Comparison of ENCODE assay signal across 8 mouse cellular contexts in the genomic region with DNA sequence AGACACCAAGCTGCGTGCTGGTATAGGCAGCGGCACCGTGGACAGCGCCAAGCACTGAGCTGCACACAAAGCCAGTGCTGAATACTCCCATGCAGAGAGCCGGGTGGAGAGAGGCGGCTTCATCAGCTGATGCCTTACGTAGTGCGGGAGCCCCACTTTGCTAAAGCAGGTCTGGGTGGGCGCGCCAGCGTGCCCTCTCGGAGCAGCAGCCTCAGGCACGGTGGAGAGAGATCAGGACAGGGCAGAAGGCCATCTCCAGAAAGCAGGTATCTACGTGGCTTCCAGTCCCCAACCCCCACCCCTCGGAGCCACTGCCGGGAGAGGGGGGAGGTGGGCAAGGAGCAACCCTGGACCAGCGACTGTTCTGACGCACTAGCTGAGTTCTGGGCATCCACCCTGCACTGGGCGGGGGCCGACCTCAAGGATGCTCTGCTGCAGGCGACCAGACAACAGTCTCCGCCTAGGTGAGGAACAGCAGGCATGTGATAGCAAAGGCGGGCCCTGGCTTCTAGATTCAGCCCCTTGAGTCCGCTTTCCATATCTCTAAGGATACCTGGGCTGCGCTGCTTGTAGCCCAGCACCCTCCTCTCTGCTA. TPM values are rescaled to one million over a fixed set of nuclear protein-coding genes. Genes with fewer than 3 reads are reported as not detected.
DNase-seq lines count a peak whose midpoint lies in the region; ATAC-seq and TF ChIP-seq lines count a peak whose summit lies in the region.

TSS of gene Htr5a (plus strand) at position 449 of the 595 bp plus-strand sequence.

- no peak within 1 kb of the TSS for H3K9ac ChIP-seq in heart, embryonic 11.5 days (ENCODE audit: low read depth, low read length)
- peak within 1 kb of the TSS; percentile 62 for H3K9ac ChIP-seq in forebrain, postnatal 0 days
- no peak within 1 kb of the TSS for H3K9ac ChIP-seq in stomach, embryonic 15.5 days

- no peak within 1 kb of the TSS for H3K27ac ChIP-seq in heart, embryonic 11.5 days (ENCODE audit: low read depth, low read length)
- H3K27ac ChIP-seq in cerebellum, adult 2 months (ENCODE audit: insufficient read depth, low read length), result no peak within 1 kb of the TSS
- H3K27ac ChIP-seq in forebrain, postnatal 0 days (ENCODE audit: low read depth, low read length), result no peak within 1 kb of the TSS
- no peak within 1 kb of the TSS for H3K27ac ChIP-seq in stomach, embryonic 15.5 days

- H3K36me3 ChIP-seq in heart, embryonic 11.5 days (ENCODE audit: control insufficient read depth, insufficient read depth, low read length), result no peaks in the 10 kb centered on the region
- no peaks in the 10 kb centered on the region for H3K36me3 ChIP-seq in forebrain, postnatal 0 days (ENCODE audit: insufficient read depth)
- H3K36me3 ChIP-seq in stomach, embryonic 15.5 days, result no peaks in the 10 kb centered on the region

- peaks cover 27% of the 10 kb centered on the region for H3K27me3 ChIP-seq in heart, embryonic 11.5 days (ENCODE audit: control insufficient read depth, insufficient read depth, low read length)
- H3K27me3 ChIP-seq in cerebellum, adult 2 months (ENCODE audit: control insufficient read depth, insufficient read depth, low read length), result no peaks in the 10 kb centered on the region
- H3K27me3 ChIP-seq in forebrain, postnatal 0 days (ENCODE audit: insufficient read depth, low read length), result no peaks in the 10 kb centered on the region
- peaks cover 21% of the 10 kb centered on the region for H3K27me3 ChIP-seq in stomach, embryonic 15.5 days (replicated peaks)

- peak within 1 kb of the TSS; percentile 21 for H3K4me3 ChIP-seq in heart, embryonic 11.5 days (ENCODE audit: low read depth, low read length)
- H3K4me3 ChIP-seq in cerebellum, adult 2 months (replicated peaks; ENCODE audit: insufficient read depth, low read depth, low read length), result peak within 1 kb of the TSS; percentile 50
- H3K4me3 ChIP-seq in forebrain, postnatal 0 days (ENCODE audit: low read depth, low read length), result peak within 1 kb of the TSS; percentile 50
- no peak within 1 kb of the TSS for H3K4me3 ChIP-seq in stomach, embryonic 15.5 days (replicated peaks)

- 8% methylated on average over 25 of the region's 25 CpGs for WGBS in heart, embryonic 11.5 days (ENCODE audit: insufficient replicate concordance)
- WGBS in cerebellum, adult 2 months, result 4% methylated on average over 25 of the region's 25 CpGs
- WGBS in forebrain, postnatal 0 days, result 7% methylated on average over 25 of the region's 25 CpGs
- 7% methylated on average over 25 of the region's 25 CpGs for WGBS in stomach, embryonic 15.5 days

- DNase-seq in heart, adult 18-20 months, result no peak
- peak; percentile 32 to 53 for DNase-seq in cerebellum, adult 2 months
- peak; percentile 67 for DNase-seq in forebrain, postnatal 0 days
- peak; percentile 65 for DNase-seq in kidney, postnatal 10 days
- DNase-seq in lung, postnatal 4 days, result peak; percentile 10 to 24
- DNase-seq in thymus, postnatal 4 days, result no peak

- H3K4me2 ChIP-seq in heart, embryonic 11.5 days, result peak within 1 kb of the TSS; percentile 46
- H3K4me2 ChIP-seq in forebrain, postnatal 0 days (ENCODE audit: low read depth), result peak within 1 kb of the TSS; percentile 76
- H3K4me2 ChIP-seq in stomach, embryonic 15.5 days, result peak within 1 kb of the TSS; percentile 37; the same call in 1 of the 2 replicates

- no peaks in the 10 kb centered on the region for H3K9me3 ChIP-seq in heart, embryonic 11.5 days (replicated peaks; ENCODE audit: control insufficient read depth, low read length)
- no peaks in the 10 kb centered on the region for H3K9me3 ChIP-seq in forebrain, postnatal 0 days (ENCODE audit: low read length)
- H3K9me3 ChIP-seq in stomach, embryonic 15.5 days, result no peaks in the 10 kb centered on the region

- H3K4me1 ChIP-seq in heart, embryonic 11.5 days (ENCODE audit: control insufficient read depth, insufficient read depth, low read length), result no peaks in the 10 kb centered on the region
- H3K4me1 ChIP-seq in cerebellum, adult 2 months (ENCODE audit: control insufficient read depth, insufficient read depth, low read length), result no peaks in the 10 kb centered on the region; the same call in 1 of the 2 replicates
- H3K4me1 ChIP-seq in forebrain, postnatal 0 days (ENCODE audit: insufficient read depth), result peaks cover 11% of the 10 kb centered on the region; the same call in 1 of the 2 replicates
- no peaks in the 10 kb centered on the region for H3K4me1 ChIP-seq in stomach, embryonic 15.5 days

- no peak for TF ChIP-seq POLR2A in cerebellum, adult 2 months (IDR thresholded peaks at IDR 0.05; ENCODE audit: borderline replicate concordance, insufficient read depth, low read length)

- TF ChIP-seq CTCF in cerebellum, adult 2 months (IDR thresholded peaks at IDR 0.05; ENCODE audit: borderline replicate concordance, insufficient read depth, low read depth, low read length), result no peak
- no peak for TF ChIP-seq CTCF in forebrain, postnatal 0 days (IDR thresholded peaks at IDR 0.05; ENCODE audit: low read depth)

- ATAC-seq in heart, embryonic 11.5 days (replicated peaks; ENCODE audit: insufficient number of reproducible peaks, low FRiP score, low TSS enrichment), result no peak
- ATAC-seq in forebrain, postnatal 0 days, result peak; percentile 90
- ATAC-seq in stomach, embryonic 15.5 days (ENCODE audit: insufficient read depth, low FRiP score, low read depth), result no peak

RNA-seq across cellular contexts. Expression of gene Htr5a, which starts in this region (rescaled TPM):
- not detected in 2 replicates for polyA plus RNA-seq in heart, embryonic 11.5 days (2014; fragmentation: Nextera tagmentation; extraction: Ambion mirVana)
- not detected for total RNA-seq in heart, adult 18-20 months (2021)
- 3.6 TPM in 2 replicates for polyA plus RNA-seq in cerebellum, adult 2 months (2012; rRNA removed)
- total RNA-seq in forebrain, postnatal 0 days (2014; rRNA removed), result 5.8 and 7.6 TPM in 2 replicates
- polyA plus RNA-seq in forebrain, postnatal 0 days (2015; fragmentation: Nextera tagmentation; extraction: Ambion mirVana), result 0.86 and 1.2 TPM in 2 replicates
- polyA plus RNA-seq in stomach, embryonic 15.5 days (2015; fragmentation: Nextera tagmentation; extraction: Ambion mirVana), result 0.03 TPM in 1 of 2 replicates, not detected in the other

Comparison
In these comparisons a context has a peak if more than half of its experiments do, and no peak if none do; other contexts are left out.
1. DNase-seq: peak in cerebellum, adult 2 months (2 of 2), forebrain, postnatal 0 days (single experiment), kidney, postnatal 10 days (single experiment) and lung, postnatal 4 days (2 of 2); none in heart, adult 18-20 months (0 of 2) and thymus, postnatal 4 days (single experiment).
2. Peak in every context shown above with its lines, with median percentiles within 50 percentile points of each other: H3K4me2 ChIP-seq.